Mouse (Mus musculus) CH12.LX (cell line): ENCODE measurements around the gene A830018L16Rik. TPM values are rescaled to one million over a fixed set of nuclear protein-coding genes. Genes with fewer than 3 reads are reported as not detected.

ENCODE experiments used
- DNase-seq: peaks from one replicate; pipeline ENCODE4 v3.0.0-alpha.2; 2013; ENCODE audit errors: extremely low read depth
- H3K27ac ChIP-seq: 2 replicates; pipeline ENCODE4 v1.5.1; 2012; ENCODE audit warnings: low read depth, mild to moderate bottlenecking, control low read depth, moderate library complexity; ENCODE audit not compliant: insufficient read depth
- H3K27me3 ChIP-seq: replicated peaks from 2 replicates; pipeline ENCODE3; 2012; ENCODE audit warnings: inconsistent platforms
- H3K36me3 ChIP-seq, 2 experiments: replicated peaks in 1 of 2; 2 replicates each; pipeline versions ENCODE3 to v1.6.1; 2012; ENCODE audit warnings: inconsistent platforms in 1 of 2, low read length in 1 of 2, mild to moderate bottlenecking in 1 of 2, mixed read lengths in 1 of 2, moderate library complexity in 1 of 2; ENCODE audit not compliant: control insufficient read depth in 1 of 2, insufficient read depth in 1 of 2
- H3K4me1 ChIP-seq, 2 experiments: 2 replicates each; pipeline ENCODE4 v1.6.1; 2012; ENCODE audit warnings: inconsistent platforms in 1 of 2, moderate library complexity in 1 of 2; ENCODE audit not compliant: insufficient read depth in 2 of 2, control insufficient read depth in 1 of 2
- H3K4me2 ChIP-seq: 2 replicates; pipeline ENCODE4 v1.6.1; 2012; ENCODE audit warnings: low read depth, mild to moderate bottlenecking, control low read depth; ENCODE audit not compliant: poor library complexity, insufficient read depth, severe bottlenecking
- H3K4me3 ChIP-seq, 3 experiments: fragments of 150-350 bp in 1 of 3; sonication (generic) in 1 of 3; replicated peaks in 1 of 3; 2 replicates each; pipeline versions ENCODE3 to v1.5.1; 2011 to 2012; ENCODE audit warnings: low read depth in 2 of 3, low read length in 2 of 3, mild to moderate bottlenecking in 2 of 3, moderate library complexity in 2 of 3, control low read depth in 1 of 3, improper control_type of control experiment in 1 of 3, inconsistent platforms in 1 of 3, mixed read lengths in 1 of 3; ENCODE audit not compliant: poor library complexity in 1 of 3
- H3K79me2 ChIP-seq: replicated peaks from 2 replicates; pipeline ENCODE4 v1.6.1; 2012; ENCODE audit warnings: mild to moderate bottlenecking, moderate library complexity; ENCODE audit not compliant: control insufficient read depth, poor library complexity, insufficient read depth, severe bottlenecking; ENCODE audit errors: extremely low read depth
- H3K9ac ChIP-seq: 2 replicates; pipeline ENCODE4 v1.6.1; 2012; ENCODE audit warnings: low read depth, mild to moderate bottlenecking, control low read depth, moderate library complexity; ENCODE audit not compliant: insufficient read depth
- H3K9me3 ChIP-seq: replicated peaks from 2 replicates; pipeline ENCODE3; 2012; ENCODE audit warnings: low read length, inconsistent platforms, mixed read lengths
- CHD1 ChIP-seq: IDR thresholded peaks from 2 replicates; pipeline ENCODE4 v1.6.1; 2012; ENCODE audit warnings: low read depth, low read length, improper control_type of control experiment, inconsistent platforms
- CTCF ChIP-seq, 2 experiments: IDR thresholded peaks in 1 of 2; conservative IDR thresholded peaks in 1 of 2; 2 replicates each; pipeline ENCODE4 v1.5.1; 2011 to 2012; ENCODE audit warnings: low read depth in 2 of 2, low read length in 2 of 2, improper control_type of control experiment in 1 of 2, inconsistent platforms in 1 of 2, mild to moderate bottlenecking in 1 of 2, moderate library complexity in 1 of 2
- E2F4 ChIP-seq: IDR thresholded peaks from 2 replicates; pipeline ENCODE4 v1.6.1; 2011; ENCODE audit warnings: low read depth, low read length, improper control_type of control experiment; ENCODE audit not compliant: insufficient replicate concordance
- ELF1 ChIP-seq: IDR thresholded peaks from 2 replicates; pipeline ENCODE4 v1.6.1; 2014; ENCODE audit warnings: low read depth, mild to moderate bottlenecking, inconsistent platforms, low read length, improper control_type of control experiment
- EP300 ChIP-seq: IDR thresholded peaks from 2 replicates; pipeline ENCODE4 v1.6.1; 2011; ENCODE audit warnings: low read length, improper control_type of control experiment
- ETS1 ChIP-seq: conservative IDR thresholded peaks from 2 replicates; pipeline ENCODE4 v1.6.1; 2012; ENCODE audit warnings: low read depth, mild to moderate bottlenecking, inconsistent platforms, low read length, improper control_type of control experiment, moderate library complexity
- GABPA ChIP-seq: IDR thresholded peaks from 2 replicates; pipeline ENCODE4 v1.6.1; 2012; ENCODE audit warnings: low read depth, low read length, improper control_type of control experiment, inconsistent platforms; ENCODE audit not compliant: insufficient replicate concordance
- HCFC1 ChIP-seq: IDR thresholded peaks from 2 replicates; pipeline ENCODE4 v1.6.1; 2012; ENCODE audit warnings: low read depth, mild to moderate bottlenecking, inconsistent platforms, low read length, improper control_type of control experiment
- IRF4 ChIP-seq: IDR thresholded peaks from 2 replicates; pipeline ENCODE4 v1.6.1; 2014; ENCODE audit warnings: low read depth, mild to moderate bottlenecking, inconsistent platforms, low read length, improper control_type of control experiment
- JUN ChIP-seq: IDR thresholded peaks from 2 replicates; pipeline ENCODE4 v1.6.1; 2011; ENCODE audit warnings: low read depth, mild to moderate bottlenecking, low read length, improper control_type of control experiment, moderate library complexity; ENCODE audit not compliant: insufficient read depth
- JUND ChIP-seq: conservative IDR thresholded peaks from 2 replicates; pipeline ENCODE4 v1.6.1; 2011; ENCODE audit warnings: low read depth, low read length, improper control_type of control experiment
- KAT2A ChIP-seq: IDR thresholded peaks from 2 replicates; pipeline ENCODE4 v1.6.1; 2012; ENCODE audit warnings: low read length, improper control_type of control experiment, inconsistent platforms; ENCODE audit not compliant: insufficient replicate concordance
- MAFK ChIP-seq: IDR thresholded peaks from 2 replicates; pipeline ENCODE4 v1.6.1; 2011; ENCODE audit warnings: low read length, improper control_type of control experiment; ENCODE audit not compliant: insufficient replicate concordance
- MEF2A ChIP-seq: IDR thresholded peaks from 2 replicates; pipeline ENCODE4 v1.6.1; 2014; ENCODE audit warnings: low read depth, mild to moderate bottlenecking, inconsistent platforms, low read length, improper control_type of control experiment, borderline replicate concordance
- MXI1 ChIP-seq: IDR thresholded peaks from 2 replicates; pipeline ENCODE4 v1.6.1; 2011; ENCODE audit warnings: mild to moderate bottlenecking, low read depth, low read length, improper control_type of control experiment
- MYC ChIP-seq: IDR thresholded peaks from 2 replicates; pipeline ENCODE4 v1.6.1; 2011; ENCODE audit warnings: low read depth, mild to moderate bottlenecking, improper control_type of control experiment, low read length
- PAX5 ChIP-seq: IDR thresholded peaks from 2 replicates; pipeline ENCODE4 v1.6.1; 2012; ENCODE audit warnings: low read length, inconsistent platforms, mixed read lengths
- POLR2A ChIP-seq: IDR thresholded peaks from 2 replicates; pipeline ENCODE4 v1.6.1; 2011; ENCODE audit warnings: low read depth, mild to moderate bottlenecking, improper control_type of control experiment, low read length
- RAD21 ChIP-seq: IDR thresholded peaks from 2 replicates; pipeline ENCODE4 v1.6.1; 2011; ENCODE audit warnings: low read depth, mild to moderate bottlenecking, low read length, improper control_type of control experiment, moderate library complexity
- RCOR1 ChIP-seq: conservative IDR thresholded peaks from 2 replicates; pipeline ENCODE4 v1.6.1; 2012; ENCODE audit warnings: low read depth, mild to moderate bottlenecking, inconsistent platforms, low read length, improper control_type of control experiment
- SIN3A ChIP-seq: IDR thresholded peaks from 2 replicates; pipeline ENCODE4 v1.6.1; 2012; ENCODE audit warnings: low read length, improper control_type of control experiment, inconsistent platforms
- SMC3 ChIP-seq: IDR thresholded peaks from 2 replicates; pipeline ENCODE4 v1.6.1; 2011; ENCODE audit warnings: low read depth, low read length, improper control_type of control experiment
- TBP ChIP-seq: conservative IDR thresholded peaks from 2 replicates; pipeline ENCODE4 v1.6.1; 2011; ENCODE audit warnings: low read depth, low read length, improper control_type of control experiment
- UBTF ChIP-seq: IDR thresholded peaks from 2 replicates; pipeline ENCODE4 v1.6.1; 2012; ENCODE audit warnings: low read depth, mild to moderate bottlenecking, inconsistent platforms, low read length, improper control_type of control experiment, moderate library complexity
- USF1 ChIP-seq: IDR thresholded peaks from 2 replicates; pipeline ENCODE4 v1.6.1; 2014; ENCODE audit warnings: low read depth, mild to moderate bottlenecking, inconsistent platforms, low read length, improper control_type of control experiment
- USF2 ChIP-seq: conservative IDR thresholded peaks from 2 replicates; pipeline ENCODE4 v1.6.1; 2011; ENCODE audit warnings: low read depth, low read length, improper control_type of control experiment
- ZC3H11A ChIP-seq: IDR thresholded peaks from 2 replicates; pipeline ENCODE4 v1.6.1; 2012; ENCODE audit warnings: low read depth, mild to moderate bottlenecking, inconsistent platforms, low read length, improper control_type of control experiment
- ZKSCAN1 ChIP-seq: IDR thresholded peaks from 2 replicates; pipeline ENCODE4 v1.6.1; 2012; ENCODE audit warnings: low read depth, inconsistent platforms, low read length, improper control_type of control experiment, borderline replicate concordance
- ZMIZ1 ChIP-seq: IDR thresholded peaks from 2 replicates; pipeline ENCODE4 v1.6.1; 2012; ENCODE audit warnings: low read depth, mild to moderate bottlenecking, inconsistent platforms, low read length, improper control_type of control experiment
- dilution Hi-C: fragments of 300-500 bp; cut with MboI; formaldehyde crosslinking; loops from 2 replicates; pipeline ENCODE4 v1.14.3; 2020; ENCODE audit warnings: low sequenced_read_pairs; ENCODE audit not compliant: extremely low pct_unique_long_range_greater_than_20kb, extremely low pct_ligation_motif_present
- in situ Hi-C: fragments of 300-500 bp; cut with MboI; formaldehyde crosslinking; loops from 3 replicates; pipeline ENCODE4 v1.14.3; 2019; ENCODE audit warnings: low sequenced_read_pairs, low pct_ligation_motif_present, low pct_unique_long_range_greater_than_20kb, mixed read lengths
- polyA plus RNA-seq: library from polyadenylated mRNA; unstranded; fragments of >175 nt; gene quantifications from 2 replicates; pipeline ENCODE4 v1.2.1, GENCODE M21; 2012; ENCODE audit warnings: low read depth; ENCODE audit not compliant: insufficient read length
- total RNA-seq, 2 experiments: library from RNA; depleted of rRNA; stranded (reverse); fragments of 300-350 nt in 1 of 2; fragments of >200 nt in 1 of 2; gene quantifications; 2 replicates each; pipeline ENCODE4 v1.2.3; 2012 to 2014

Gene A830018L16Rik
- total and polyA plus RNA-seq, 3 experiments = not detected

- no peak overlapping the region for H3K4me2 ChIP-seq
- in situ Hi-C loops (no loop called here), dilution Hi-C loops (no loop called here)
- TF ChIP-seq USF2 (no peak), CHD1 (no peak), UBTF (no peak), USF1 (no peak), JUND (no peak), SIN3A (no peak), ETS1 (no peak), MYC (no peak), TBP (no peak), RCOR1 (no peak), MAFK (no peak), EP300 (no peak), ZC3H11A (no peak), ELF1 (no peak), MEF2A (no peak), MXI1 (no peak)
- no peak for DNase-seq
- no peaks in the 10 kb centered on the region for H3K36me3 ChIP-seq
- H3K79me2 ChIP-seq = no peaks in the 10 kb centered on the region
- no peaks in the 10 kb centered on the region for H3K4me1 ChIP-seq
- H3K27me3 ChIP-seq = no peaks in the 10 kb centered on the region
- H3K4me3 ChIP-seq = no peak overlapping the region
- no peak overlapping the region for H3K27ac ChIP-seq
- H3K9ac ChIP-seq = no peak overlapping the region
- peaks cover 4% of the 10 kb centered on the region for H3K9me3 ChIP-seq
These were observed 52.4 kb downstream of the A830018L16Rik start for GRCm38 (mm10) chr1:11466325-11466724.

- dilution Hi-C loops = no loop called here
- in situ Hi-C loops = no loop called here
- no peaks in the 10 kb centered on the region for H3K9me3 ChIP-seq
- no peak for DNase-seq
- H3K27me3 ChIP-seq = no peaks in the 10 kb centered on the region
- no peak overlapping the region for H3K9ac ChIP-seq
- H3K27ac ChIP-seq = no peak overlapping the region
- H3K4me2 ChIP-seq = no peak overlapping the region
- no peak for TF ChIP-seq KAT2A
- no peak for TF ChIP-seq ELF1
- no peak for TF ChIP-seq POLR2A
- no peak for TF ChIP-seq CTCF (conservative IDR thresholded peaks at IDR 0.05 in 1 of 2, IDR thresholded peaks at IDR 0.05 in 1 of 2; ENCODE audit: low read depth in 2 of 2, low read length in 2 of 2)
- no peak for TF ChIP-seq RAD21
- TF ChIP-seq MYC = no peak
- TF ChIP-seq SMC3 = no peak
- no peak for TF ChIP-seq JUN
- no peak for TF ChIP-seq GABPA
- TF ChIP-seq MAFK = no peak
- TF ChIP-seq HCFC1 = no peak
- no peak for TF ChIP-seq MEF2A
- TF ChIP-seq RCOR1 = no peak
- no peak for TF ChIP-seq PAX5
- TF ChIP-seq E2F4 = no peak
- no peak for TF ChIP-seq ZMIZ1
- no peak for TF ChIP-seq TBP
- no peak for TF ChIP-seq JUND
- TF ChIP-seq ZKSCAN1 = no peak
- no peak for TF ChIP-seq IRF4
- H3K4me1 ChIP-seq = no peaks in the 10 kb centered on the region
- no peaks in the 10 kb centered on the region for H3K79me2 ChIP-seq
- H3K4me3 ChIP-seq = no peak overlapping the region
- H3K36me3 ChIP-seq = no peaks in the 10 kb centered on the region
These were observed 53.2 kb downstream of the A830018L16Rik start for GRCm38 (mm10) chr1:11467065-11467643.
